Mouse (Mus musculus) CH12.LX (cell line): Measurements from ENCODE around the gene Rab42.

ENCODE experiments used
- CTCF ChIP-seq, 2 experiments: IDR thresholded peaks in 1 of 2; conservative IDR thresholded peaks in 1 of 2; 2 replicates each; pipeline ENCODE4 v1.5.1; 2011 to 2012; ENCODE audit warnings: low read depth in 2 of 2, low read length in 2 of 2, improper control_type of control experiment in 1 of 2, inconsistent platforms in 1 of 2, mild to moderate bottlenecking in 1 of 2, moderate library complexity in 1 of 2
- E2F4 ChIP-seq: IDR thresholded peaks from 2 replicates; pipeline ENCODE4 v1.6.1; 2011; ENCODE audit warnings: low read depth, low read length, improper control_type of control experiment; ENCODE audit not compliant: insufficient replicate concordance
- MAX ChIP-seq: IDR thresholded peaks from 2 replicates; pipeline ENCODE4 v1.6.1; 2011; ENCODE audit warnings: low read length, improper control_type of control experiment
- NELFE ChIP-seq: IDR thresholded peaks from 2 replicates; pipeline ENCODE4 v1.6.1; 2011; ENCODE audit warnings: low read depth, low read length, improper control_type of control experiment
- POLR2A ChIP-seq: IDR thresholded peaks from 2 replicates; pipeline ENCODE4 v1.6.1; 2011; ENCODE audit warnings: low read depth, mild to moderate bottlenecking, improper control_type of control experiment, low read length
- RAD21 ChIP-seq: IDR thresholded peaks from 2 replicates; pipeline ENCODE4 v1.6.1; 2011; ENCODE audit warnings: low read depth, mild to moderate bottlenecking, low read length, improper control_type of control experiment, moderate library complexity
- SIN3A ChIP-seq: IDR thresholded peaks from 2 replicates; pipeline ENCODE4 v1.6.1; 2012; ENCODE audit warnings: low read length, improper control_type of control experiment, inconsistent platforms
- USF1 ChIP-seq: IDR thresholded peaks from 2 replicates; pipeline ENCODE4 v1.6.1; 2014; ENCODE audit warnings: low read depth, mild to moderate bottlenecking, inconsistent platforms, low read length, improper control_type of control experiment
- ZC3H11A ChIP-seq: IDR thresholded peaks from 2 replicates; pipeline ENCODE4 v1.6.1; 2012; ENCODE audit warnings: low read depth, mild to moderate bottlenecking, inconsistent platforms, low read length, improper control_type of control experiment
- ZKSCAN1 ChIP-seq: IDR thresholded peaks from 2 replicates; pipeline ENCODE4 v1.6.1; 2012; ENCODE audit warnings: low read depth, inconsistent platforms, low read length, improper control_type of control experiment, borderline replicate concordance

DNA sequence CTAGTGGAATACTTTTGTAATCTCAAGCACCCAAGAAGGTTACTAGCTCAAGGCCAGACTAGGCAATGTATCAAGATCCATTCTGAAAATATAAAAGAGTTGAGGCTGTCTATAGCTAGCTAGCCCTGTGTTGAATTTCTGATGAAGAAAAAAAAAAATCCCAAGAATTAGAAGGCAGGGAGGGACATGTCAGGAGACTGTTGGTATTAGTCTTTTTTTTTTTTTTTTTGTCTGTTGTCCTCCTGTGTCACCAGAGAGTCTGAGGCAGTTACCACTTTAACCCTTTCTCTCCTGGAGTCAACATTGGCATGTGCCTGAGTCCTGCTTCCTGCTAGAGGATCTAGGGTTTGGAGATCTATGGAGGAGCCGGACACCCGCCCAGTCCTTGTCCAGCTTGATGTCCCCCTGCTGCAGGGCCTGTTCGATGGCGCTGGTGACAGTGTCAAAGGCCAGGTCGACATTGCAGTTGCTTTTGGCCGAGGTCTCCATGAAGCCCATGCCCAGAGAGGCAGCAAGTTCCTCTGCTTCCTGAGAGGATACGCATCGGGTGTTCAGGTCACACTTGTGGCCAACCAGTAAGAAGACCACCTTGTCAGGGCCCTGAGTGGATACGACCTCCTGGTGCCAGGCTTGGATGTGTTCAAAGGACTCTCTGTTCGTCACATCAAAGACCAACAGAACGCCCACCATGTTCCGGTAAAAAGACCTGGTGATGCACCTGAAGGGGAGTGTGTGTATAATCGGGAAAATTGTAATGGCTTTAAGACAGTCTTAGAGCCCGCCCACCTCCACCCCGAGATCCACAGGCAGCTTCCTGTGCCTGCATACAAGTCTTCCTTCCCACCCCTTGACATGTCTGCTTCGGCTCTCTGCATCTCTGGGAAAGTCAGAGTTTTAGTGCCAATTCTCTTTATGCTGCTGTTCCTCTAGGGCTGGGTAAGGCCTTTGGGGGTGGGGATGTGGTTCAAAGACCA lies 933 bp downstream of the Rab42 start:
- no peak for TF ChIP-seq CTCF (conservative IDR thresholded peaks at IDR 0.05 in 1 of 2, IDR thresholded peaks at IDR 0.05 in 1 of 2; ENCODE audit: low read depth in 2 of 2, low read length in 2 of 2)
- no peak for TF ChIP-seq POLR2A
- TF ChIP-seq ZC3H11A = no peak
- TF ChIP-seq E2F4 = no peak
- no peak for TF ChIP-seq USF1
- no peak for TF ChIP-seq ZKSCAN1
- TF ChIP-seq SIN3A = no peak
- no peak for TF ChIP-seq MAX
- TF ChIP-seq NELFE = no peak
- TF ChIP-seq RAD21 = no peak
